12 mouse cellular contexts compared by ENCODE assay signal in the genomic region with DNA sequence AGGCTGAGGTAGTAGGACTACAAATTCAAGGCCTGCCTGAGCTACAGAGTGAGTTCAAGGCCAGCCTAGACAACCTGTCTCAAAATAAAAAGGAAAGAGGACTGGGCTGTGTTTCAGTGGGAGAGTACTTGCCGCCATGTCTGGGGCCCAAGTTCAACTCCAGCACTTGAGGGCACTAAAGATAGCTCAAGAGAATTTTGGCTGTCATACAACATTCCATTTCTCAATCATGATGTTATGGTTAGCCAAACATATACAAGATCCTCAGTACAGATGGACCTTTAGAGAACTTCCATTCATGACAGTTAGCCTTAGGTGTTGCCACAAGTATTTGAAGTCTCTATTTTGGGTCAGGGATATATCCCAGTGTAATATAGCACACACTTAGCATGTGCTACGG. TPM values are rescaled to one million over a fixed set of nuclear protein-coding genes. Genes with fewer than 3 reads are reported as not detected.
DNase-seq lines count a peak whose midpoint lies in the region; ATAC-seq and TF ChIP-seq lines count a peak whose summit lies in the region.
"Had no signal": no experiment of that assay in that cellular context is flagged by ENCODE, and none has a peak within 500 bp of the region (broad histone marks: within the 10 kb centered on the region; RNA-seq: fewer than 3 reads in every experiment).

No protein-coding gene starts in this region.

- H3K4me1 ChIP-seq in forebrain, embryonic 10.5 days: peaks cover 11% of the 10 kb centered on the region
- H3K4me1 ChIP-seq in forebrain, postnatal 0 days (ENCODE audit: insufficient read depth): no peaks in the 10 kb centered on the region
- H3K4me1 ChIP-seq in intestine, embryonic 14.5 days (replicated peaks; ENCODE audit: control insufficient read depth, insufficient read depth, low read length): peaks cover 11% of the 10 kb centered on the region
- H3K4me1 ChIP-seq in intestine, embryonic 16.5 days (ENCODE audit: control insufficient read depth, insufficient read depth, low read length): peaks cover 17% of the 10 kb centered on the region
- H3K4me1 ChIP-seq in E14TG2a.4 (replicated peaks; ENCODE audit: low read depth, low read length): peaks cover 73% of the 10 kb centered on the region
- H3K4me1 ChIP-seq in liver, embryonic 11.5 days (replicated peaks; ENCODE audit: control insufficient read depth, insufficient read depth, low read length): peaks cover 8% of the 10 kb centered on the region; the same call in 1 of the 2 replicates

- H3K4me3 ChIP-seq in forebrain, embryonic 10.5 days: peak overlapping the region; percentile 85; the same call in 1 of the 2 replicates
- H3K4me3 ChIP-seq in forebrain, postnatal 0 days (ENCODE audit: low read depth, low read length): no peak overlapping the region
- no peak overlapping the region for H3K4me3 ChIP-seq in intestine, embryonic 14.5 days (ENCODE audit: low read depth, low read length)
- H3K4me3 ChIP-seq in intestine, embryonic 16.5 days (ENCODE audit: low read length): no peak overlapping the region
- H3K4me3 ChIP-seq in E14TG2a.4 (replicated peaks; ENCODE audit: low read length): peak overlapping the region; percentile 97
- no peak overlapping the region for H3K4me3 ChIP-seq in liver, embryonic 11.5 days (ENCODE audit: low read depth, low read length)

- H3K36me3 ChIP-seq in forebrain, embryonic 10.5 days (replicated peaks): peaks cover 48% of the 10 kb centered on the region
- no peaks in the 10 kb centered on the region for H3K36me3 ChIP-seq in forebrain, postnatal 0 days (ENCODE audit: insufficient read depth)
- no peaks in the 10 kb centered on the region for H3K36me3 ChIP-seq in intestine, embryonic 14.5 days (ENCODE audit: control insufficient read depth, insufficient read depth, low read length)
- no peaks in the 10 kb centered on the region for H3K36me3 ChIP-seq in intestine, embryonic 16.5 days (ENCODE audit: control insufficient read depth, insufficient read depth, low read length)
- peaks cover 57% of the 10 kb centered on the region for H3K36me3 ChIP-seq in E14TG2a.4 (ENCODE audit: insufficient read depth, low read length)
- H3K36me3 ChIP-seq in liver, embryonic 11.5 days (ENCODE audit: control insufficient read depth, insufficient read depth, low read length): 0 out of 2 replicates have a peak, but pooled peaks cover 2% of the 10 kb centered on the region

- TF ChIP-seq CTCF in forebrain, postnatal 0 days (IDR thresholded peaks at IDR 0.05; ENCODE audit: low read depth): no peak
- TF ChIP-seq CTCF in E14TG2a.4 (conservative IDR thresholded peaks at IDR 0.05; ENCODE audit: low read length): no peak

- ATAC-seq in forebrain, postnatal 0 days: no peak
- ATAC-seq in intestine, embryonic 14.5 days (replicated peaks; ENCODE audit: low FRiP score, low TSS enrichment, low read depth): no peak
- ATAC-seq in intestine, embryonic 16.5 days: no peak
- no peak for ATAC-seq in liver, embryonic 11.5 days (replicated peaks; ENCODE audit: low FRiP score)
- ATAC-seq: Patski had no signal

- no peak overlapping the region for H3K27ac ChIP-seq in forebrain, embryonic 10.5 days
- H3K27ac ChIP-seq in forebrain, postnatal 0 days (ENCODE audit: low read depth, low read length): no peak overlapping the region
- no peak overlapping the region for H3K27ac ChIP-seq in intestine, embryonic 14.5 days (ENCODE audit: low read depth)
- no peak overlapping the region for H3K27ac ChIP-seq in intestine, embryonic 16.5 days (ENCODE audit: low read length)
- H3K27ac ChIP-seq in liver, embryonic 11.5 days (ENCODE audit: low read depth, low read length): no peak overlapping the region

- H3K9me3 ChIP-seq in forebrain, embryonic 10.5 days: peaks cover 6% of the 10 kb centered on the region; the same call in 1 of the 2 replicates
- no peaks in the 10 kb centered on the region for H3K9me3 ChIP-seq in forebrain, postnatal 0 days (ENCODE audit: low read length)
- peaks cover 4% of the 10 kb centered on the region; the same call in 1 of the 2 replicates for H3K9me3 ChIP-seq in intestine, embryonic 14.5 days (ENCODE audit: control insufficient read depth, low read length)
- H3K9me3 ChIP-seq in intestine, embryonic 16.5 days (ENCODE audit: control insufficient read depth, low read length): no peaks in the 10 kb centered on the region
- H3K9me3 ChIP-seq in E14TG2a.4 (ENCODE audit: low read length): no peaks in the 10 kb centered on the region
- H3K9me3 ChIP-seq in liver, embryonic 11.5 days (ENCODE audit: control insufficient read depth, low read length): no peaks in the 10 kb centered on the region

- WGBS in forebrain, embryonic 10.5 days: 92% methylated on average over 2 of the region's 2 CpGs
- WGBS in forebrain, postnatal 0 days: 90% methylated on average over 2 of the region's 2 CpGs
- 92% methylated on average over 2 of the region's 2 CpGs for WGBS in intestine, embryonic 14.5 days
- 87% methylated on average over 2 of the region's 2 CpGs for WGBS in intestine, embryonic 16.5 days
- 87% methylated on average over 2 of the region's 2 CpGs for WGBS in liver, embryonic 11.5 days

- no peak for DNase-seq in forebrain, embryonic 10.5 days (ENCODE audit: extremely low spot score, low spot score)
- no peak for DNase-seq in forebrain, postnatal 0 days
- no peak for DNase-seq in intestine, embryonic 14.5 days (ENCODE audit: low spot score)
- no peak for DNase-seq in liver, embryonic 11.5 days (ENCODE audit: low spot score)
- no peak for DNase-seq in layer of hippocampus, postnatal 10 days (ENCODE audit: low spot score in 2 of 2)
- DNase-seq in layer of hippocampus, adult 8-10 months (ENCODE audit: low spot score in 2 of 2): no peak
- DNase-seq: heart, adult 11 months; layer of hippocampus, postnatal 36 days; lung, postnatal 10 days had no signal

- H3K4me2 ChIP-seq in forebrain, postnatal 0 days (ENCODE audit: low read depth): no peak overlapping the region
- H3K4me2 ChIP-seq in intestine, embryonic 14.5 days (ENCODE audit: low read length): 0 out of 2 replicates have a peak overlapping the region, but pooled peaks have one; percentile 75
- no peak overlapping the region; the same call in 1 of the 2 replicates for H3K4me2 ChIP-seq in intestine, embryonic 16.5 days (ENCODE audit: low read depth, low read length)
- peak overlapping the region; percentile 85 for H3K4me2 ChIP-seq in liver, embryonic 11.5 days

- H3K27me3 ChIP-seq in forebrain, embryonic 10.5 days (ENCODE audit: poor library complexity, severe bottlenecking): 0 out of 2 replicates have a peak, but pooled peaks cover 4% of the 10 kb centered on the region
- no peaks in the 10 kb centered on the region for H3K27me3 ChIP-seq in forebrain, postnatal 0 days (ENCODE audit: insufficient read depth, low read length)
- H3K27me3 ChIP-seq in intestine, embryonic 14.5 days (replicated peaks; ENCODE audit: control insufficient read depth, insufficient read depth, low read length): no peaks in the 10 kb centered on the region
- no peaks in the 10 kb centered on the region for H3K27me3 ChIP-seq in intestine, embryonic 16.5 days (replicated peaks; ENCODE audit: control insufficient read depth, insufficient read depth, low read length)
- no peaks in the 10 kb centered on the region for H3K27me3 ChIP-seq in E14TG2a.4 (ENCODE audit: insufficient read depth, low read length)
- no peaks in the 10 kb centered on the region for H3K27me3 ChIP-seq in liver, embryonic 11.5 days (replicated peaks; ENCODE audit: control insufficient read depth, insufficient read depth, low read length)
- H3K27me3 ChIP-seq: Patski had no signal

- H3K9ac ChIP-seq in forebrain, postnatal 0 days: no peak overlapping the region
- no peak overlapping the region for H3K9ac ChIP-seq in intestine, embryonic 14.5 days (ENCODE audit: low read length)
- no peak overlapping the region for H3K9ac ChIP-seq in intestine, embryonic 16.5 days (ENCODE audit: low read depth, low read length)
- H3K9ac ChIP-seq in liver, embryonic 11.5 days (ENCODE audit: low read depth, low read length): no peak overlapping the region

RNA-seq across cellular contexts. Expression of a gene that starts 2.2 kb away (rescaled TPM):
- 28.4 and 32.4 TPM in 2 replicates for polyA plus RNA-seq in forebrain, embryonic 10.5 days (2016; fragmentation: Nextera tagmentation; extraction: Ambion mirVana)
- 53.5 and 61.7 TPM in 2 replicates for total RNA-seq in forebrain, postnatal 0 days (2014; rRNA removed)
- polyA plus RNA-seq in forebrain, postnatal 0 days (2015; fragmentation: Nextera tagmentation; extraction: Ambion mirVana): 18.6 and 25.8 TPM in 2 replicates
- 36.8 and 37.3 TPM in 2 replicates for polyA plus RNA-seq in intestine, embryonic 14.5 days (2014; fragmentation: Nextera tagmentation; extraction: Ambion mirVana)
- polyA plus RNA-seq in intestine, embryonic 16.5 days (2015; fragmentation: Nextera tagmentation; extraction: Ambion mirVana): 26.9 and 33.3 TPM in 2 replicates
- 37.0 and 37.6 TPM in 2 replicates for polyA plus RNA-seq in liver, embryonic 11.5 days (2014; fragmentation: Nextera tagmentation; extraction: Ambion mirVana)
- total RNA-seq in layer of hippocampus, postnatal 10 days (2021): 10 to 100 TPM; 28.1 to 34.9 TPM
- 10 to 100 TPM; 29.2 to 48.5 (median 41.1) TPM for total RNA-seq in layer of hippocampus, adult 8-10 months (2022)

RNA-seq across cellular contexts. Expression of a gene that starts 49.6 kb away (rescaled TPM):
- 154 and 157 TPM in 2 replicates for polyA plus RNA-seq in forebrain, embryonic 10.5 days (2016; fragmentation: Nextera tagmentation; extraction: Ambion mirVana)
- 13.5 TPM in 2 replicates for total RNA-seq in forebrain, postnatal 0 days (2014; rRNA removed)
- 21.1 and 25.2 TPM in 2 replicates for polyA plus RNA-seq in forebrain, postnatal 0 days (2015; fragmentation: Nextera tagmentation; extraction: Ambion mirVana)
- polyA plus RNA-seq in intestine, embryonic 14.5 days (2014; fragmentation: Nextera tagmentation; extraction: Ambion mirVana): 81.4 and 88.8 TPM in 2 replicates
- 45.1 and 53.5 TPM in 2 replicates for polyA plus RNA-seq in intestine, embryonic 16.5 days (2015; fragmentation: Nextera tagmentation; extraction: Ambion mirVana)
- polyA plus RNA-seq in liver, embryonic 11.5 days (2014; fragmentation: Nextera tagmentation; extraction: Ambion mirVana): 86.3 and 96.0 TPM in 2 replicates
- 1 to 10 TPM; 3.6 to 4.2 TPM for total RNA-seq in layer of hippocampus, postnatal 10 days (2021)
- 1 to 10 TPM in 2 of 4 experiments, under 1 TPM in 2; 0.18 to 1.5 (median 0.96) TPM for total RNA-seq in layer of hippocampus, adult 8-10 months (2022)

Comparison
In these comparisons a context has a peak if more than half of its experiments do, and no peak if none do; other contexts are left out.
1. H3K4me3 ChIP-seq: peak in forebrain, embryonic 10.5 days (single experiment) and E14TG2a.4 (single experiment); none in forebrain, postnatal 0 days (single experiment), intestine, embryonic 14.5 days (single experiment), intestine, embryonic 16.5 days (single experiment) and liver, embryonic 11.5 days (single experiment).
2. H3K4me2 ChIP-seq: peak in intestine, embryonic 14.5 days (single experiment) and liver, embryonic 11.5 days (single experiment); none in forebrain, postnatal 0 days (single experiment) and intestine, embryonic 16.5 days (single experiment).